ENCODE assay signal across 16 mouse cellular contexts in the genomic region with DNA sequence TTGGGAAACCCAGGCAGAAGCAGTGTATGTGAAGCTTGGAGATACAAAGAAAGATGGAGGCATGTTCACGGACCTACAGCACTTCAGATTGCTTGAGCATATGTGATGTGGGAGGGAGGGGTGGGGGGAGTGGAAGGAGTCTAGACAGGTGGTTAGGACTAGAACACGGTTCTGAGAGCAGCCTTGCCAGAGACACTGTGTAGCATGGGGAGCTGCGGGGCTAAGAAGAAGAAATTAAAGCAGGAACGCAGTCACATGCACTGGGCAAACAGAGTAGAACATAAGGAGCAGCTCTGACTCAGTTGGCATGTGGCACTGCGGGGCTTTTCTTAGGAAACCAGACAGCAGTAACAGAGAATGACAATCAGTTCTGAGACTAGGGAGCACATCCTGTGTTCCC. TPM values are rescaled to one million over a fixed set of nuclear protein-coding genes. Genes with fewer than 3 reads are reported as not detected.
DNase-seq lines count a peak whose midpoint lies in the region; ATAC-seq and TF ChIP-seq lines count a peak whose summit lies in the region.
"Had no signal": no experiment of that assay in that cellular context is flagged by ENCODE, and none has a peak within 500 bp of the region (broad histone marks: within the 10 kb centered on the region; RNA-seq: fewer than 3 reads in every experiment).

No protein-coding gene starts in this region.

- intact Hi-C loops in left cerebral cortex, postnatal 4 days (cut with DNase I): no loop called here

- 81% methylated on average over 5 of the region's 5 CpGs for WGBS in hindbrain, postnatal 0 days

- no peak overlapping the region for H3K9ac ChIP-seq in hindbrain, postnatal 0 days (replicated peaks; ENCODE audit: low read length)
- H3K9ac ChIP-seq: neural tube, embryonic 12.5 days had no signal

- no peak overlapping the region for H3K27ac ChIP-seq in hindbrain, postnatal 0 days
- H3K27ac ChIP-seq: kidney, postnatal 0 days; neural tube, embryonic 12.5 days had no signal

- no peaks in the 10 kb centered on the region for H3K36me3 ChIP-seq in hindbrain, postnatal 0 days (ENCODE audit: insufficient read depth, low read length)
- H3K36me3 ChIP-seq: neural tube, embryonic 12.5 days had no signal

- no peak for TF ChIP-seq CTCF in hindbrain, postnatal 0 days (IDR thresholded peaks at IDR 0.05; ENCODE audit: low read depth)

- no peak for ATAC-seq in hindbrain, postnatal 0 days
- ATAC-seq in megakaryocyte, adult 5-6 weeks (ENCODE audit: poor library complexity, severe bottlenecking): no peak

- DNase-seq in left cerebral cortex, adult 11 months (ENCODE audit: low spot score): peak; percentile 63
- DNase-seq in left cerebral cortex, postnatal 4 days: no peak
- peak; percentile 42 to 55 for DNase-seq in frontal cortex, postnatal 10 days (ENCODE audit: low spot score in 2 of 2)
- DNase-seq in left cerebral cortex, adult 9 months (ENCODE audit: low spot score in 2 of 2): peak; percentile 71 to 87
- DNase-seq in kidney, postnatal 4 days: no peak
- no peak for DNase-seq in hindbrain, postnatal 0 days (ENCODE audit: low spot score)
- DNase-seq in heart, adult 18-20 months: no peak
- DNase-seq: liver; lung, postnatal 10 days; midbrain, embryonic 14.5 days; thymus, adult 2 months had no signal

- H3K4me1 ChIP-seq in hindbrain, postnatal 0 days (ENCODE audit: insufficient read depth, low read length): no peaks in the 10 kb centered on the region; the same call in 1 of the 2 replicates

- H3K27me3 ChIP-seq in hindbrain, postnatal 0 days (ENCODE audit: insufficient read depth, low read length): no peaks in the 10 kb centered on the region
- H3K27me3 ChIP-seq: neural tube, embryonic 12.5 days had no signal

- H3K4me2 ChIP-seq in hindbrain, postnatal 0 days (ENCODE audit: low read depth, low read length): no peak overlapping the region
- H3K4me2 ChIP-seq: neural tube, embryonic 12.5 days had no signal

- no peaks in the 10 kb centered on the region for H3K9me3 ChIP-seq in hindbrain, postnatal 0 days (ENCODE audit: low read length)
- H3K9me3 ChIP-seq: neural tube, embryonic 12.5 days had no signal

- no peak overlapping the region for H3K4me3 ChIP-seq in hindbrain, postnatal 0 days (ENCODE audit: low read length)
- H3K4me3 ChIP-seq: erythroblast, embryonic 14.5 days; neural tube, embryonic 12.5 days had no signal

RNA-seq across cellular contexts. Expression of a gene that starts 40.4 kb away (rescaled TPM):
- 100 to 1,000 TPM; 415 to 438 TPM for total RNA-seq in left cerebral cortex, postnatal 4 days (2021)
- total RNA-seq in hindbrain, postnatal 0 days (2014; rRNA removed): 173 and 190 TPM in 2 replicates
- 135 and 148 TPM in 2 replicates for polyA plus RNA-seq in hindbrain, postnatal 0 days (2015; fragmentation: Nextera tagmentation; extraction: Ambion mirVana)
- not detected for total RNA-seq in heart, adult 18-20 months (2021)
- not detected in 2 replicates for total RNA-seq in megakaryocyte, adult 5-6 weeks (2015)
- total RNA-seq in megakaryocyte, adult 5-6 weeks (2017): not detected in 2 replicates
- total RNA-seq: common myeloid progenitor, adult 5-6 weeks had no signal
- polyA plus RNA-seq: erythroblast, embryonic 14.5 days had no signal

Comparison
In these comparisons a context has a peak if more than half of its experiments do, and no peak if none do; other contexts are left out.
1. DNase-seq: peak in left cerebral cortex, adult 11 months (single experiment), frontal cortex, postnatal 10 days (2 of 2) and left cerebral cortex, adult 9 months (2 of 2); none in left cerebral cortex, postnatal 4 days (single experiment), kidney, postnatal 4 days (0 of 2), hindbrain, postnatal 0 days (single experiment) and heart, adult 18-20 months (0 of 2).
2. RNA of a gene that starts 40.4 kb away (total RNA-seq): 415 to 438 TPM in left cerebral cortex, postnatal 4 days and 173 to 190 TPM in hindbrain, postnatal 0 days; not detected in heart, adult 18-20 months and not detected in megakaryocyte, adult 5-6 weeks; every median in the first group is over 100 times any median in the second.